Mouse (Mus musculus) myocyte (in vitro differentiated cells): ENCODE measurements around the gene Ttc30a1. TPM values are rescaled to one million over a fixed set of nuclear protein-coding genes. Genes with fewer than 3 reads are reported as not detected.

Experiments used
- H3K27me3 ChIP-seq: one replicate; pipeline ENCODE4 v1.6.1; 2011; ENCODE audit not compliant: control insufficient read depth, insufficient read depth, insufficient read length
- H3K36me3 ChIP-seq: one replicate; pipeline ENCODE4 v1.6.1; 2011; ENCODE audit not compliant: control insufficient read depth, insufficient read depth
- H3K4me2 ChIP-seq: one replicate; pipeline ENCODE4 v1.6.1; 2011; ENCODE audit warnings: low read depth, control low read depth
- H3K4me3 ChIP-seq: one replicate; pipeline ENCODE4 v1.5.1; 2011; ENCODE audit warnings: mild to moderate bottlenecking, control low read depth, moderate library complexity
- H3K79me2 ChIP-seq: one replicate; pipeline ENCODE4 v1.6.1; 2011; ENCODE audit not compliant: control insufficient read depth, insufficient read depth
- H3ac ChIP-seq: one replicate; pipeline ENCODE4 v1.6.1; 2011; ENCODE audit not compliant: control insufficient read depth, insufficient read length
- CEBPB ChIP-seq: IDR thresholded peaks from 2 replicates; pipeline ENCODE4 v1.6.1; 2011; ENCODE audit warnings: mild to moderate bottlenecking, moderate library complexity; ENCODE audit not compliant: poor library complexity, insufficient read depth, severe bottlenecking
- E2F4 ChIP-seq: IDR thresholded peaks from one replicate; pipeline ENCODE4 v1.6.1; 2011; ENCODE audit warnings: mild to moderate bottlenecking, control low read depth, moderate library complexity; ENCODE audit not compliant: insufficient read depth
- MAX ChIP-seq: IDR thresholded peaks from one replicate; pipeline ENCODE4 v1.6.1; 2011; ENCODE audit warnings: low read depth, mild to moderate bottlenecking, control low read depth
- MYOD1 ChIP-seq, 3 experiments: IDR thresholded peaks; one replicate each; pipeline ENCODE4 v1.6.1; 2011; ENCODE audit warnings: control low read depth in 2 of 3, low read depth in 2 of 3, mild to moderate bottlenecking in 2 of 3, moderate library complexity in 1 of 3; ENCODE audit not compliant: insufficient read length in 2 of 3, control insufficient read depth in 1 of 3
- MYOG ChIP-seq, 3 experiments: IDR thresholded peaks; one replicate each; pipeline ENCODE4 v1.6.1; 2011; ENCODE audit warnings: control low read depth in 2 of 3, low read depth in 2 of 3, mild to moderate bottlenecking in 2 of 3; ENCODE audit not compliant: insufficient read length in 2 of 3, control insufficient read depth in 1 of 3, insufficient read depth in 1 of 3
- POLR2A ChIP-seq: IDR thresholded peaks from one replicate; pipeline ENCODE4 v1.6.1; 2011; ENCODE audit warnings: low read depth, mild to moderate bottlenecking, control low read depth, moderate library complexity; ENCODE audit not compliant: insufficient read length
- POLR2AphosphoS2 ChIP-seq: IDR thresholded peaks from one replicate; pipeline ENCODE4 v1.6.1; 2011; ENCODE audit warnings: low read depth, control low read depth; ENCODE audit not compliant: insufficient read length
- REST ChIP-seq: IDR thresholded peaks from one replicate; pipeline ENCODE4 v1.6.1; 2011; ENCODE audit warnings: mild to moderate bottlenecking, control low read depth, moderate library complexity; ENCODE audit not compliant: insufficient read depth, insufficient read length
- SRF ChIP-seq: IDR thresholded peaks from one replicate; pipeline ENCODE4 v1.6.1; 2011; ENCODE audit warnings: low read depth; ENCODE audit not compliant: control insufficient read depth, insufficient read length
- TCF12 ChIP-seq: IDR thresholded peaks from one replicate; pipeline ENCODE4 v1.6.1; 2011; ENCODE audit warnings: mild to moderate bottlenecking, control low read depth; ENCODE audit not compliant: poor library complexity, insufficient read depth, severe bottlenecking
- TCF3 ChIP-seq: IDR thresholded peaks from one replicate; pipeline ENCODE4 v1.6.1; 2011; ENCODE audit warnings: low read depth, control low read depth; ENCODE audit not compliant: insufficient read length
- USF1 ChIP-seq: IDR thresholded peaks from one replicate; pipeline ENCODE4 v1.6.1; 2011; ENCODE audit warnings: low read depth, mild to moderate bottlenecking, control low read depth, moderate library complexity
- polyA plus RNA-seq: library from polyadenylated mRNA; unstranded; fragments of >200 nt; fragmentation: generic; extraction: Trizol; gene quantifications from one replicate; pipeline ENCODE4 v1.2.1, GENCODE M21; 2012; ENCODE audit warnings: missing spikeins

The Ttc30a1 gene
- polyA plus RNA-seq, 1 experiment, result 1.2 TPM

DNA sequence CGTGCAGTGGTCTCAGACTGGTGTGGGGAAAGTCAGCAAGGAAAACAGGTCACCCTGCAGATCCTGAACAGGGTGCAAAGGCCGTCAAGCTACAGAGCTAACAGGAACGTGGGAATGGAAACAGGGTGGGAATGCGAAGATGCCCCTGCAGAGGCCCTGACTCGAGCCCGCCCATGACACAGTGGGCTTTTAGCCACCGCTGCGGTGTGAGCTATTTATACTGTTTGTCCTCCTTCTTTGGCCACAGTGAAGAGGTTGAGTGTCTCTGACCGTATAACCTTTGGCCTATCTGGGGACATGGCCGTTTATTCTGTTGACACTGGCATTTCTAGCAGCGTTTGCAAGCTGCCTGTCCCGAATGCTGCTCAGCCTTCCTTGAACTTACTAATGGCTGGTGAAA lies 17.9 kb upstream of the Ttc30a1 start:
- H3ac ChIP-seq, result no peak overlapping the region
- no peaks in the 10 kb centered on the region for H3K36me3 ChIP-seq
- H3K27me3 ChIP-seq, result peaks cover 22% of the 10 kb centered on the region
- H3K79me2 ChIP-seq, result no peaks in the 10 kb centered on the region
- H3K4me2 ChIP-seq, result no peak overlapping the region
- no peak overlapping the region for H3K4me3 ChIP-seq
- TF ChIP-seq POLR2AphosphoS2 (no peak), MAX (no peak), TCF12 (no peak), REST (no peak), TCF3 (no peak), SRF (no peak), MYOG (IDR thresholded peaks at IDR 0.05; ENCODE audit: control insufficient read depth in 1 of 3, insufficient read depth in 1 of 3, insufficient read length in 2 of 3, low read depth in 2 of 3) (no peak), E2F4 (no peak), CEBPB (no peak), POLR2A (no peak), MYOD1 (IDR thresholded peaks at IDR 0.05; ENCODE audit: control insufficient read depth in 1 of 3, insufficient read length in 2 of 3, low read depth in 2 of 3) (no peak), USF1 (no peak)

DNA sequence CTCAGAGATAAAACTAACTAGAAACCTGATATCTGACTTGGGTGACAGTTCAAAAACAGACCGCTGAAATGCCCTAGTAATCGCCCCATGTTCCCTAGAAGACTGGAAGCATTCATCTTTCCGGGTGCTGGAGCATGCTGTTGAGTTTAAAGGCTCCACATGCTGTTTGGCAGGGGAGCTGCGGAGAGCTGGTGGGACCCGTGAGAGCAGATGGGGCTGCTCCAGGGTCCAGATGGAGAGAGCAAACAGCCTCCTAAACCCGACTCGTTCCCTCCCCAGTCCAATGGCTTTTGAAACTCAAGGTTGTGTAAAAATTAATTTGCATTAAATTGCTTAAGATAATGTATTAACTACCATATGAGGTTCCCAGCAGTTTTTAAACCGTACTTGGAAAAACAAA lies 16.9 kb upstream of the Ttc30a1 start:
- TF ChIP-seq MYOD1 (IDR thresholded peaks at IDR 0.05; ENCODE audit: control insufficient read depth in 1 of 3, insufficient read length in 2 of 3, low read depth in 2 of 3) (no peak), E2F4 (no peak), MAX (no peak), MYOG (IDR thresholded peaks at IDR 0.05; ENCODE audit: control insufficient read depth in 1 of 3, insufficient read depth in 1 of 3, insufficient read length in 2 of 3, low read depth in 2 of 3) (no peak), USF1 (no peak), TCF3 (no peak), SRF (no peak), REST (no peak), TCF12 (no peak), POLR2AphosphoS2 (no peak), CEBPB (no peak), POLR2A (no peak)
- Histone ChIP-seq H3K36me3 (no peaks in the 10 kb centered on the region), H3K79me2 (no peaks in the 10 kb centered on the region), H3K27me3 (peaks cover 18% of the 10 kb centered on the region), H3ac (no peak overlapping the region), H3K4me2 (no peak overlapping the region), H3K4me3 (no peak overlapping the region)

DNA sequence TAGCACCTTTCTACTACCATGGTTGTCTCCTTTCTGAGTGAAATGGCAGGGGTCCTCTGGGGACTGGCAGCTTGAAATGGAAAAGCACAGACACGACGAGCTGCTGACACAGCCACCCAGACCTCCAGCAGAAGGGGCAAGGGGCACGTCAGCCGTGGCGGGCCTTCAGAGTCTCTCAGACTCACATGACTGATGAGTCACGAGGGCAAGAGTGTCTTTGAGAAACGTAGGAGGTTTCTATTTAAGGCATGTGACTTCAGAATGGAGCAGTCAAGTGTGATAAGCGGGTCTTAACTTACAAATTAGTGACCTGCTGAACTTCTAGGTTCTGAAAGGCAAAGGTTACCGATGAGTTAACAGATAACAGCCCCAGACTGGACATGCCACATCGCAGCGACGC lies 16.0 kb upstream of the Ttc30a1 start:
- Histone ChIP-seq H3K4me2 (no peak overlapping the region), H3K27me3 (peaks cover 17% of the 10 kb centered on the region), H3K4me3 (no peak overlapping the region), H3K79me2 (no peaks in the 10 kb centered on the region), H3K36me3 (no peaks in the 10 kb centered on the region), H3ac (no peak overlapping the region)
- TF ChIP-seq POLR2A (no peak), MYOG (IDR thresholded peaks at IDR 0.05; ENCODE audit: control insufficient read depth in 1 of 3, insufficient read depth in 1 of 3, insufficient read length in 2 of 3, low read depth in 2 of 3) (no peak), POLR2AphosphoS2 (no peak), SRF (no peak), USF1 (no peak), CEBPB (no peak), MAX (no peak), MYOD1 (IDR thresholded peaks at IDR 0.05; ENCODE audit: control insufficient read depth in 1 of 3, insufficient read length in 2 of 3, low read depth in 2 of 3) (no peak), TCF12 (no peak), E2F4 (no peak), TCF3 (no peak), REST (no peak)

DNA sequence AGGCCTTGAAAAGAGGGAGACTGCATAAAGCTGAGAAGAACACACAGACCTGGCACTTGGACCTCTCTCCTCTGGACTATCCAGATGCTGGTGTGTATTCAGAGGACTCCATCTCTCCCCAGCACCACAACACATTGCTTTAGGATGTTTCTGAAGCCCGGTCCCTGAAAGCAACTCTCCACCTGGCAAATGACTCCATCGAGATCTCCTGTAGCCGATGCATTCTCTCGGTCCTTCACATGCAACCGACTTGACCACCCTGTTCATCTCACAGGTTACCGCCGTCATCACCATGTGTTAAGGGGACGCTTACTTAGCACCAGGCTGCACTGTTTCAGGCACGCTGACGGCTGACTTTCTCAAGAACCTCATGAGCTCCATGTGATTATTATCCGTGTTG lies 13.1 kb upstream of the Ttc30a1 start:
- no peak for TF ChIP-seq SRF
- TF ChIP-seq E2F4, result no peak
- TF ChIP-seq POLR2AphosphoS2, result no peak
- TF ChIP-seq MYOG (IDR thresholded peaks at IDR 0.05; ENCODE audit: control insufficient read depth in 1 of 3, insufficient read depth in 1 of 3, insufficient read length in 2 of 3, low read depth in 2 of 3), result no peak
- TF ChIP-seq REST, result no peak
- no peak for TF ChIP-seq POLR2A
- no peak for TF ChIP-seq MAX
- no peak overlapping the region for H3K4me2 ChIP-seq
- no peak overlapping the region for H3K4me3 ChIP-seq
- no peaks in the 10 kb centered on the region for H3K36me3 ChIP-seq
- no peak overlapping the region for H3ac ChIP-seq
- H3K27me3 ChIP-seq, result peaks cover 19% of the 10 kb centered on the region
- H3K79me2 ChIP-seq, result no peaks in the 10 kb centered on the region

DNA sequence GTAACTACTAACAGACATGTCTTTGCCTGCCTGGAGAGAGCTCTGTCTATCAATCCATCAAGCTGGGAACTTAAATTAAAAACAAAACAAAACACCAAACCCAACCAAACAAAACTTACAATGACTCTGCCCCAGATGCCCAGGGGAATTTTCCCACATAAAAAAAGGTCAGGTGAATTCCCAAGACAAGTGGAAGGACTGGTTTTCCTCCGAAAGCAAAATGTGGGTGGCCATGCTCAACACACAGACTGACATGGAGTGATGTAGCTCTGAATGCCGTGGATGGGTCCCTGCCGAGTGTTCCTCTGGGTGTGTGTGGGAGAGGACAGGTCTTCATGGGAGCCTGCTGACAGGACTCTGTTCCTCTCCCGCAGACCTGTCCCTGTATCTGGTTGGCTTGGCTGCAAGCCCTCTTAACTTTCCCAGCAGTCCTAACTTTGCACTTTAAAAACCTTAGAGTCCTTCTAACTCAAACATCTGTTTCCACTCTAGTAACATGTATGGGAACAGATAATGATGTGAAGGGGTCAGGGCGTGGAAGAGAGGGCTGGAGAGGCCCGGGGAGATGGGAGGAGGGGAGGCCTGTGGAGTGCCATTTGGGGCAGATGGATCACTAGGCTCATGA lies 9.9 kb upstream of the Ttc30a1 start:
- peaks cover 19% of the 10 kb centered on the region for H3K27me3 ChIP-seq
- H3K4me2 ChIP-seq, result no peak overlapping the region
- no peak for TF ChIP-seq POLR2AphosphoS2
- TF ChIP-seq MYOG (IDR thresholded peaks at IDR 0.05; ENCODE audit: control insufficient read depth in 1 of 3, insufficient read depth in 1 of 3, insufficient read length in 2 of 3, low read depth in 2 of 3), result no peak
- no peak for TF ChIP-seq USF1
- no peak for TF ChIP-seq POLR2A
- no peak for TF ChIP-seq E2F4
- TF ChIP-seq TCF3, result no peak
- TF ChIP-seq SRF, result no peak
- no peak for TF ChIP-seq REST
- no peak for TF ChIP-seq MYOD1 (IDR thresholded peaks at IDR 0.05; ENCODE audit: control insufficient read depth in 1 of 3, insufficient read length in 2 of 3, low read depth in 2 of 3)
- no peak for TF ChIP-seq MAX
- TF ChIP-seq TCF12, result no peak
- no peak for TF ChIP-seq CEBPB
- H3K36me3 ChIP-seq, result no peaks in the 10 kb centered on the region
- no peak overlapping the region for H3ac ChIP-seq
- no peaks in the 10 kb centered on the region for H3K79me2 ChIP-seq
- H3K4me3 ChIP-seq, result no peak overlapping the region
